Mouse (Mus musculus): Measurements from ENCODE around the gene Slc10a6.

DNA sequence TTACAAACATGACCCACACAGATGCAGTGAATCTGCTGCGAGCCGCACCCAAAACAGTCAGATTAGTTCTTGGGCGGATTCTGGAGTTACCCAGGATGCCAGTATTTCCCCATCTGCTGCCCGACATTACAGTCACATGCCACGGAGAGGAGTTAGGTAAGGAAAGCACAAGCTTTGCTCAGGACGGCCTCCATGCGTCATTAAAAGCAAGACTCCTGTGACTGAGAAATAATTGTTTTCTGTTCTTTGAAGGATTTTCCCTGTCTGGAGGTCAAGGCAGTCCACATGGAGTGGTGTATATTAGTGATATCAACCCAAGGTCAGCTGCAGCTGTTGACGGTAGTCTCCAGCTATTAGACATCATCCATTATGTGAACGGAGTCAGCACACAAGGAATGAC lies 59.8 kb downstream of the Slc10a6 start:
- TF ChIP-seq CTCF (IDR thresholded peaks at IDR 0.05; ENCODE audit: extremely low read depth, insufficient read length, insufficient replicate concordance, low read depth, low read length) (no peak), POLR2A (IDR thresholded peaks at IDR 0.05; ENCODE audit: low read depth, low read length) (no peak)

Data from small intestine, adult 2 months (tissue).